Mouse (Mus musculus): ENCODE data around the gene Gpr63.

- TF ChIP-seq POLR2A (IDR thresholded peaks at IDR 0.05; ENCODE audit: borderline replicate concordance, extremely low read depth, low read depth, low read length) (no peak), CTCF (IDR thresholded peaks at IDR 0.05; ENCODE audit: insufficient read depth, low read length) (no peak)
Observed at GRCm38 (mm10) chr4:24991475-24991874, 25.3 kb downstream of the Gpr63 start.

Measured in lung, adult 2 months (tissue).